Mouse (Mus musculus) frontal cortex, postnatal 10 days (tissue): Measurements from ENCODE around the gene Gm2897.
"Not testable (repeated sequence)": the region's sequence is repeated elsewhere in the genome, so short reads cannot be mapped to it uniquely, and the experiment has no call there.

Source experiments
- DNase-seq, 2 experiments: peaks; one replicate each; pipeline ENCODE4 v3.0.0; 2022; ENCODE audit warnings: low spot score in 2 of 2, mixed read lengths in 1 of 2

Gene Gm2897

DNA sequence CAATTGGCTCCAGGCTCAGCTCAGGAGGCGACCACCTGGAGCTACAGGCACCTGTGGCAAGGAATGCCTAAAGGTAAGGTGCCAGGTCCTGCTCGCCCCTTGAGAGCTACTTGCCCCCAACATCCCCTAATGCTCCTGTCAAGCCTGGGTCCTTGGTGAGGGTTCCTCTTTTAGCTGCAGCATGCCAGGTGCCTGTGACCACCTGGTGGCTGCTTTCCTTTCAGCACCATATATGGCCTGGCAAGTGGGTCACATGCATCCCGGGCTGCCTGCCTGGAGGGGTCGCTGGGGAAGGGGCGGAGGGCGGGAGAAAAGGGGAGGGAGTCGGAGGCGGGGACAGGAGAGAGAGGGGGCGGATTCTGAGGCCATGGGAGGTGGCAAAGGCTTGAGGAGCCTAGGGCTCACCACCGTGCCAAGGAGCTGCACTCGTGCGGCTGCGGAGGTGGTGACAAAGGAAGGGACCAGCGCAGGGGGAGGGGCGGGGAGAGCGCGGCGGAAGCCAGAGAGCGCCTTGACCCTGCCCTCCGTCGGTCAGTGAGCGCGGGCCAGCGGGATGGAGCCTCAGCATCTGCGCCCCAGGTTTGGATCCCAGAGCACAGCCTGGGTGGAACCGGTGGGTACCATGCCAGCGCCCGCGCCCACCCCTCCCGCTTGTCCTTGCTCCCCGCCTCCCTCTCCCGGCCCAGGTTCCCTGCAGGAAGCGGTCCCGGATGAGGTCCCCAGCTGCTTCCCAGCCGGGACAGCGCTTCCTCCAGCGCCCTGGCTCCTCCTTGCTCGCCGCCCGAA is at the start of gene Gm2897:
Gene Gm2897, plus strand, starts transcription at position 559 of the 786 bp plus-strand sequence.
- peak in 1 of 2 experiments; percentile 8 for DNase-seq

DNA sequence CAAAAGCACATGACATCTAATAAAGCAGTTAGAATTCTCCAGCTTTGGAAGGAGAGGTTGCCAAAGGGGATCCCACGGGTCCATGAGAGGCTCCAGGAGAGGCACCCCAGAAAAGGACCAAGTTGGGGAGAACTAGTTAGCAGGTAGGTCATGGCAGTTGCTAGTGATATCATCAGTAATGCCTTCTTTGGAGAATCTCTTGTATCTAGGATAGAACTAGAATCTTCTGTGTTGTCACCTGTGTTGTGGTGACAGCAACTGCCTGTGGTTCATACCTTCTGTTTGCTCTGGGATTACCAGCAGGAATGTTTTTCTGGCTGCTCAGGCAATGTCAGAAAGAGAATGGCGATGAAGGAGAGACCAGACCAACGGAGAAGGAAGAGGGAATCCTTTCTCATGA is 19.4 kb upstream of the Gm2897 start, which contains the start of gene Gm2888:
Gene Gm2888, plus strand, starts transcription at position 301 of the 400 bp plus-strand sequence.
- not testable (repeated sequence) for DNase-seq

DNA sequence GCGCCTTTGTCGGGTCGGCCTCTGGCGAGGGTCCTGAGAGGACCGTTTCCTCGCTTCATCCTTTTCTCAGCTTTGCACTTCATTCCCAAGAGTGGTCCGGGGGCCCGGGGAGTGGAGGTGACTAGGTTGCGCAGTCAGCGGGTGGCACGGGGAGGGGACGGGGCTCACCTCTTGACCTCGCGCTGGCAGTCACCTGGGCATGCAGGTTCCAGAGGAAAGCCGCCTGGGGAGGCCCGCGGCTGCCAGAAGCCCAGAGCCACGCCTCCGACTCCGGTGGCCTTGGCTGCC is 372 bp downstream of the Gm2897 start:
- DNase-seq: peak; percentile 3 to 6

DNA sequence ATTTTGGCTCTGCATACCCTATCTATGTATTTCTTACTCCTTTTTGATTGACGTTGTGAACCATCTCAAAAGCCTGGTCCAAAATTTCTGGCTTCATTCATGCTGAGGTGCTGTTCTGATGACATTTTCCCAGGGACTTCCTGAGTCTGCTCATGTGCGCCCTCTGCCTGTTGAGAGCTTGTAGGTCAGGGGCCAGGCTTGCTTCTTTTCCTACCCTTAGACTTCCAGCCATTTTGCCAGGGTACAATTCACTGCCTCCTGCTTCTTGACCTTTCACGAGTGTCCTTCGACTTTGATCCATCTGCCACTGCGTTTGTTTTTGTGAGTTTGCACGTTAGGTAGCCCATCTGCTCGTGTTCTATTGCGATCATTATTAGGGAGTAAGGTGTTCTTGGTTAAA is 1.0 kb downstream of the Gm2897 start:
- DNase-seq: peak in 1 of 2 experiments; percentile 6

DNA sequence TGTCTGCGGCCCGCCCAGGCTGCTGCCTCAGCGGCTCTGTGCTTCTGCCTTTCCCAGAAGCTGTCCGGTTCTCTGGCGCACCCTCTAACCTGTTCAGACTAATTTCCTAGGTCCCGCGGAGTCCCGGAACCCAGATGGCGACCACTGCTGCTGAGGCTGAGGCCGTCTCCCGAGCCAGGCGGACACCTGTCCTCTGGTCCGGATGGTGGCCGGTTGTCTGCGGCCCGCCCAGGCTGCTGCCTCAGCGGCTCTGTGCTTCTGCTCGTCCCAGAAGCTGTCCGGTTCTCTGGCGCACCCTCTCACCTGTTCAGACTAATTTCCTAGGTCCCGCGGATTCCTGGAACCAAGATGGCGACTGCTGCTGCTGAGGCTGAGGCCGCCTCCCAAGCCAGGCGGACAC is 67.0 kb downstream of the Gm2897 start:
- peak; percentile 7 to 20 for DNase-seq
